Mouse (Mus musculus) kidney, postnatal 0 days (tissue): ENCODE measurements around the gene Hist1h2ak. TPM values are rescaled to one million over a fixed set of nuclear protein-coding genes. Genes with fewer than 3 reads are reported as not detected.

ENCODE experiments used
- ATAC-seq: fragments of 200-750 bp; cut with Nextera tagmentation; replicated peaks from 2 replicates; pipeline ENCODE4 v1.8.0; 2017; ENCODE audit warnings: low read depth, moderate number of reproducible peaks, moderate TSS enrichment, moderate library complexity; ENCODE audit not compliant: low FRiP score
- DNase-seq: peaks from one replicate; pipeline ENCODE4 v3.0.0-alpha.2; 2016; ENCODE audit warnings: low spot score
- H3K27ac ChIP-seq: fragments of 300-500 bp; sonication (generic); 2 replicates; pipeline ENCODE4 v1.5.1; 2014; ENCODE audit warnings: mild to moderate bottlenecking
- H3K27me3 ChIP-seq: fragments of 300-500 bp; sonication (generic); 2 replicates; pipeline ENCODE4 v1.6.1; 2014; ENCODE audit warnings: low read length, mixed read lengths; ENCODE audit not compliant: insufficient read depth
- H3K36me3 ChIP-seq: fragments of 300-500 bp; sonication (generic); 2 replicates; pipeline ENCODE4 v1.6.1; 2014; ENCODE audit warnings: low read length, mixed read lengths; ENCODE audit not compliant: insufficient read depth
- H3K4me1 ChIP-seq: fragments of 300-500 bp; sonication (generic); replicated peaks from 2 replicates; pipeline ENCODE4 v1.6.1; 2014; ENCODE audit warnings: antibody characterized with exemption, low read length, mixed read lengths; ENCODE audit not compliant: insufficient read depth
- H3K4me2 ChIP-seq: fragments of 300-500 bp; sonication (generic); 2 replicates; pipeline ENCODE4 v1.6.1; 2014; ENCODE audit warnings: mild to moderate bottlenecking, low read length, moderate library complexity, mixed read lengths
- H3K4me3 ChIP-seq: fragments of 300-500 bp; sonication (generic); replicated peaks from 2 replicates; pipeline ENCODE4 v1.5.1; 2014; ENCODE audit warnings: low read depth, low read length
- H3K9ac ChIP-seq: fragments of 300-500 bp; sonication (generic); 2 replicates; pipeline ENCODE4 v1.6.1; 2014; ENCODE audit warnings: low read depth, low read length
- H3K9me3 ChIP-seq: fragments of 300-500 bp; sonication (generic); replicated peaks from 2 replicates; pipeline ENCODE4 v1.6.1; 2016; ENCODE audit warnings: low read length, inconsistent platforms, mixed read lengths
- CTCF ChIP-seq: IDR thresholded peaks from 2 replicates; pipeline ENCODE4 v1.5.1; 2016; ENCODE audit warnings: antibody characterized with exemption, low read depth, mild to moderate bottlenecking, moderate library complexity
- WGBS: fragments of 180-500 bp; shearing (Covaris S2); extraction: QIAGEN DNeasy Blood & Tissue Kit; methylation state at CpG from one replicate; pipeline ENCODE4 v1.1.7; 2014; 5-methylcytosine and 5-hydroxymethylcytosine counted together
- polyA plus RNA-seq: library from polyadenylated mRNA; unstranded; fragments of >200 nt; fragmentation: Nextera tagmentation; extraction: Ambion mirVana; gene quantifications from 2 replicates; pipeline ENCODE4 v1.2.1, GENCODE M21; 2015

Gene Hist1h2ak
- polyA plus RNA-seq, 1 experiment from 2014 or later: 18.1 TPM

DNA sequence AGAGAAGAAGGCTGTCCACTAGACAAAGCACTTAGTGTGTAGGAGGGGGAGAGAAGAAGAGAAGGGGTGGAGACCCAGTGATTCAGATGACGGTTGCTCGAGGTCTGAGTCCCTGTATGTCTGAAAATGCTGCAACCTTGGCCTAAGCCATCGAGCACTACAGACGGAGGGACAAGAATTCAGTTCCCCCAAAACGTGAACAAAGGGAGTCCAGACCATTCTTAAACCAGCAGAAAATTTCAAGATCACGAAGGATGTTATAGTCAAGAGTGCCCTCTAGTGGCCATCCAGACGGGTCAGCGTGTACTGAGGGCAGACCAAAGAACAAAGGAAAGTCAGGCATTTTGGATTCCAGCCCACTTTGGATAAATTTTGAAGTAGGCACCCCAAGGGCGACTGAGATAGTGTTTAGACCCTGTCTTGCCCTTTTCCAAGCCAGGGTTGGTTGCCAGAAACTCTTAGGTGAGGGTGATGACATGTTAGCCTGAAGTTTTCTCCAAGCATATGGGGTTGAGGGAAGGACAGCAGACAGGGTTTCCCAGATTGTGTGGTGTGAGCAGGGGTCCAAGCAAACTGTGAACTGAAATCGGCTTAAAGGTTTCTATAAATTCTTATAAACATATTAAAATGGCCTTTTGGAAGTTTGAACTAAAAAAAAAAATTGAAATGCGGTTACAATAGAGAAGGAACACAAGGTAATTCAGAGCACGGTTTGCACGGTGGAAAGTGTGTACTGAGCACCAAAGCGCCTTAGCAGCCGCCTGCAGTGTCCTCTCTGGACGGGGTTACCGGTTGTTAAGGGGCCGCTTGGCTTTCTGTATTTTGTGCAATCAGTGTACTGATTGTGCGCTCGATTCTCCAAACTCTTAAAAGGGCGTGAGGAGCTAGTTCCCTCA, 19.4 kb downstream of the Hist1h2ak start:
- TF ChIP-seq CTCF: peak; percentile 92
- H3K4me2 ChIP-seq: peak overlapping the region; percentile 68
- peak overlapping the region; percentile 93 for H3K27ac ChIP-seq
- under 1% methylated on average over 21 of the region's 21 CpGs for WGBS
- DNase-seq: peak; percentile 97
- peak overlapping the region; percentile 62 for H3K9ac ChIP-seq
- H3K4me3 ChIP-seq: peak overlapping the region; percentile 47
- no peaks in the 10 kb centered on the region for H3K27me3 ChIP-seq
- no peaks in the 10 kb centered on the region for H3K9me3 ChIP-seq
- no peaks in the 10 kb centered on the region for H3K4me1 ChIP-seq
- no peaks in the 10 kb centered on the region for H3K36me3 ChIP-seq
- peak; percentile 78 for ATAC-seq

DNA sequence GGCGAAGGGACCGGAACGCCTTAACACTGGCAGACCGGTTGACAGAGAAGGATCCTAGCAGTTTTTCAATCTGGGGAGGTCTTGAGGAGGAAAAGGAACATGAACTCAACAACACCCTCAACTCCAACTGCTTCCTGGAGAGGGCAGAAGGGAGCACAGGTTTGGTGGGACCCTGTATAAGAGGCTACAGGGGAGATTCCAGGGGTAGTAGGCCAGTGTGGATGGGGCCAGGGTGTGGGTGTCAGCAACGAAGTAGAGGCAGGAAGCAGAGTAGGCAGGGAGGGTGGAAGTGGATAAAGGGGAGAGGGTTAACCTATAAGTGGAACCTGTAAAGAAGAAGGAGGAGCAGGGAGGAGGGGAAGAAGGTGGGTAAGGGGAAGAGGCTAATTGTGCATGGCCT, 20.2 kb downstream of the Hist1h2ak start:
- ATAC-seq: peak; percentile 45; the same call in 1 of the 2 replicates
- no peaks in the 10 kb centered on the region for H3K9me3 ChIP-seq
- H3K9ac ChIP-seq: no peak overlapping the region
- H3K27me3 ChIP-seq: no peaks in the 10 kb centered on the region
- no peaks in the 10 kb centered on the region for H3K36me3 ChIP-seq
- no peak; the same call in 1 of the 2 replicates for TF ChIP-seq CTCF
- H3K27ac ChIP-seq: no peak overlapping the region
- DNase-seq: no peak
- no peak overlapping the region for H3K4me2 ChIP-seq
- whole genome bisulfite sequencing: 71% methylated on average over 5 of the region's 5 CpGs
- no peak overlapping the region for H3K4me3 ChIP-seq
- no peaks in the 10 kb centered on the region for H3K4me1 ChIP-seq

DNA sequence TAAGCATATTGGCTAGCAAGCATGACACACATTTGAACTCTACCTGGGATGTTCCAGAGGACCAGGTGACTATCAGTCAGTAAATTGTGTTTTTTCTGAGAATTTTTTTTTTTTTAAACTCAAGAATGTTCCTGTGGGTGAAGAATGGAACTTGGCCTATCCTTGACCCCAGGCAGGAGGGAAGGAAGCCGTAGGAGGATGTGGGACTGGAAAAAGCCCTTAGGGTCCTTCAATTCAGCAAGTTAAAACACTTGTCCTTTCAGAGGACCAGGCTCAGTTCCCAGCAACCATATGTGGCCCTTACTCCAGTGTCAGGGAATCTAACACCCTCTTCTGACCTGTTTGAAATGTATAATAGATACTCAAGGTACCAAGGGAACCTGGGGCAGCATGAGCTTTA, 24.1 kb downstream of the Hist1h2ak start:
- no peaks in the 10 kb centered on the region for H3K36me3 ChIP-seq
- no peak for TF ChIP-seq CTCF
- no peak overlapping the region for H3K4me2 ChIP-seq
- no peak overlapping the region for H3K27ac ChIP-seq
- H3K9ac ChIP-seq: no peak overlapping the region
- H3K27me3 ChIP-seq: no peaks in the 10 kb centered on the region
- ATAC-seq (no peak), DNase-seq (no peak)
- H3K4me3 ChIP-seq: no peak overlapping the region
- 52% methylated on average over 1 of the region's 1 CpGs for WGBS
- H3K9me3 ChIP-seq: no peaks in the 10 kb centered on the region
- no peaks in the 10 kb centered on the region for H3K4me1 ChIP-seq

DNA sequence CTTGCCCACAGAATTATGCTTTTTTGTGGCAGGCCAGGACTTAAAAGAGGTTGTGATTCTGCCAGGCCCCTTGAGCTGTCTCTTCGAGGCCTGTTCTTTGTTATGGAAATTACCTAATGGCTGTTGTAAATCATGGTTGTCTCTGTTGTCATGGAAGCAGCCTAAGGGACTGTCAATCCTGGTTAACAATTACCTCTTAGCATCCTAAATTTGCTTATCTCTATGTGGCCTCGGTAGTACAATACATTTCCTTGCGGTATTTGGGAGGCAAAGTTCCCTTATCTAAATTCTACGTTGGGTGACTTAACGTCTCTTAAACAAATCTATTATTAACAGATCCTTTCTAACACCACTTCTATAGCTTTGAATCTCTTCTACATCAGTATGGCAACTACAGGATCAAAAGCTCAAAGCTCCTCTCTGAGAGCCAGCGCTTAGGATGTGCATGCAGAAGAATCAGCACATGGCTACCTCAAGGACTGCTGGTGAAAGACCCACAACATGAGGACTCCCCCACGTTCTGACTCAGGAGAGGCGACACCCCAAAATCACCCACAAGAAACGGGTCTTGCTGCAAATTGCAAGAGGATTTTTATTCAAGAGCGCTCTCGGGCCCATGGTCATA, 25.6 kb downstream of the Hist1h2ak start:
- Histone ChIP-seq H3K9ac (no peak overlapping the region), H3K4me3 (no peak overlapping the region), H3K4me1 (no peaks in the 10 kb centered on the region), H3K27me3 (no peaks in the 10 kb centered on the region), H3K4me2 (no peak overlapping the region), H3K9me3 (no peaks in the 10 kb centered on the region), H3K36me3 (no peaks in the 10 kb centered on the region), H3K27ac (no peak overlapping the region)
- ATAC-seq (no peak), DNase-seq (no peak)
- WGBS: 54% methylated on average over 11 of the region's 11 CpGs
- no peak for TF ChIP-seq CTCF

DNA sequence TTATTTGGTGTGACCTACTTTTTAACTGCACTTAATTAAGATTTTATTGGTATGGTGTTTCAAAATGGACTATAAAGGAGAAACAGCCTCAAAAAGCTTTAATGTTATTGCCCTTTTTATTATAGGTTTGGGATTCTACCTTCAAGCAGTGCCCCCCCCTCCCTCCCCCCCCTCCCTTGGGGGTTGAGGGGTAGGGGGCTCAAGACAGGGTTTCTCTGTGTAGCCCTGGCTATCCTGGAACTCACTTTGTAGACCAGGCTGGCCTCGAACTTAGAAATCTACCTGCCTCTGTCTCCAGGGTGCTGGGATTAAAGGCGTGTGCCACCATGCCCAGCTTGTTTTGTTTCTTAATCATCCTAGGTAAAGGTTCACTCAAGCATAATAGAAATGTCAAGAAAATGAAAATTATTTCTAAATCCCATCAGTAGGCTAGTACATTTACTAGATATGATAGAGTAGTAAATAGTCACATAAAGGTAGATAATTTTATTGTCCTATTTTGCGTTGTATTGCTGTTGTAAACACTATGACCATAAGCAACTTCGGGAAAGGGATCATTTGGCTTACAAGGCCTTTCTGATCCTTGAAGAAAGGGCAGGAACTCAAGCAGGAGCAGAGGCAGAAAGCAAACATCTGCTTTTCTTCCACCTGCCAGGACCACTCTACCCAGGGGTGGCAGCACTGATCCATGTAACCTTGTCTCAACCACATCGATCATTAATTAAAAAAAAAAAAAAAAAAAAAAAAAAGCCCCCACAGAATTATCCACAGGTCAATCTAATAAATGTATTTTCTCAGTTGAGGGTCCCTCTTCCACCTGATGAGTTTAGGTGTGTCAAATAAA, 30.4 kb downstream of the Hist1h2ak start:
- Histone ChIP-seq H3K4me2 (no peak overlapping the region), H3K27ac (no peak overlapping the region), H3K27me3 (no peaks in the 10 kb centered on the region), H3K9me3 (no peaks in the 10 kb centered on the region), H3K4me1 (peaks cover 7% of the 10 kb centered on the region), H3K9ac (no peak overlapping the region), H3K36me3 (no peaks in the 10 kb centered on the region), H3K4me3 (no peak overlapping the region)
- no peak; the same call in 1 of the 2 replicates for TF ChIP-seq CTCF
- 34% methylated on average over 5 of the region's 5 CpGs for WGBS
- ATAC-seq (no peak), DNase-seq (peak; percentile 37)
